Mouse (Mus musculus): ENCODE measurements around the gene Pja2.

- TF ChIP-seq ZC3H11A (IDR thresholded peaks at IDR 0.05; ENCODE audit: borderline replicate concordance, low read depth, low read length) (no peak), CHD2 (IDR thresholded peaks at IDR 0.05; ENCODE audit: low read depth, low read length) (no peak), ZNF384 (IDR thresholded peaks at IDR 0.05; ENCODE audit: low read depth, low read length) (no peak), MAFK (IDR thresholded peaks at IDR 0.05; ENCODE audit: insufficient read depth, low read depth, low read length) (no peak)
Measured at GRCm38 (mm10) chr17:64362570-64362969, 30.9 kb upstream of the Pja2 start.

All from ES-E14 (cell line).